Mouse (Mus musculus) neural tube, embryonic 15.5 days (tissue): Measurements from ENCODE around the gene Bcl2a1d. TPM values are rescaled to one million over a fixed set of nuclear protein-coding genes. Genes with fewer than 3 reads are reported as not detected.
"Not testable (repeated sequence)": the region's sequence is repeated elsewhere in the genome, so short reads cannot be mapped to it uniquely, and the experiment has no call there.

Experiments
- ATAC-seq: fragments of 200-750 bp; cut with Nextera tagmentation; 2 replicates; pipeline ENCODE4 v1.8.0; 2017; ENCODE audit warnings: mild to moderate bottlenecking, moderate TSS enrichment, moderate library complexity; ENCODE audit not compliant: low FRiP score
- H3K27ac ChIP-seq: fragments of 300-500 bp; sonication (generic); replicated peaks from 2 replicates; pipeline ENCODE4 v1.5.1; 2015; ENCODE audit warnings: mild to moderate bottlenecking, inconsistent platforms
- H3K27me3 ChIP-seq: fragments of 300-500 bp; sonication (generic); replicated peaks from 2 replicates; pipeline ENCODE4 v1.6.1; 2015; ENCODE audit warnings: inconsistent platforms
- H3K36me3 ChIP-seq: fragments of 300-500 bp; sonication (generic); 2 replicates; pipeline ENCODE4 v1.6.1; 2015; ENCODE audit warnings: inconsistent platforms
- H3K4me1 ChIP-seq: fragments of 300-500 bp; sonication (generic); 2 replicates; pipeline ENCODE4 v1.6.1; 2015; ENCODE audit warnings: inconsistent platforms
- H3K4me2 ChIP-seq: fragments of 300-500 bp; sonication (generic); 2 replicates; pipeline ENCODE4 v1.6.1; 2015; ENCODE audit warnings: inconsistent platforms, mild to moderate bottlenecking, moderate library complexity
- H3K4me3 ChIP-seq: fragments of 300-500 bp; sonication (generic); replicated peaks from 2 replicates; pipeline ENCODE4 v1.5.1; 2015; ENCODE audit warnings: mild to moderate bottlenecking, inconsistent platforms
- H3K9ac ChIP-seq: fragments of 300-500 bp; sonication (generic); replicated peaks from 2 replicates; pipeline ENCODE4 v1.6.1; 2015; ENCODE audit warnings: mild to moderate bottlenecking, inconsistent platforms
- H3K9me3 ChIP-seq: fragments of 300-500 bp; sonication (generic); replicated peaks from 2 replicates; pipeline ENCODE4 v1.6.1; 2016; ENCODE audit warnings: inconsistent platforms
- WGBS: fragments of 180-500 bp; shearing (Covaris S2); methylation state at CpG from one replicate; pipeline ENCODE4 v1.1.7; 2015; ENCODE audit warnings: mixed read lengths; 5-methylcytosine and 5-hydroxymethylcytosine counted together
- polyA plus RNA-seq: library from polyadenylated mRNA; unstranded; fragments of >200 nt; fragmentation: Nextera tagmentation; extraction: Ambion mirVana; gene quantifications from 2 replicates; pipeline ENCODE4 v1.2.1, GENCODE M21; 2015

The Bcl2a1d gene
- polyA plus RNA-seq, 1 experiment from 2014 or later, result not detected

DNA sequence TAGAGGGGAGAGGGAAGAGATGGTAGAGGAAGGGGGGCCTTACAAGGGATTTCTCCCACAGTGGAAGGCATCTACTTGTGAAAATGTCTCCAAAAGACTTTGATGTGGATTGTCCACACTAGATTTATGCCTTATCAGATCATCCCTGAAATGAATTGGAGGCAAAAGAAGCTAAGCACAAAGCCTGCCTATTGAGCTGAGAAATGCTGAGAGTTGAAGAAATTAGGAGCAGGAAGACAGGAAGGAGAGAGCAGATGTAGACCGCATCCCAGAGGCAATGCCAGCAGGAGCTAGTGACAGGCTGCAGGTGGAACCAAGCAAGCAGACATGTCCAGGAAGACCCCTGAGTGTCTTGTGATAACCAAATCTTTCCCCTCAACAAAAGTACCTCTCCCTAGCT is 45.0 kb downstream of the Bcl2a1d start:
- H3K9ac ChIP-seq, H3K27ac ChIP-seq, H3K36me3 ChIP-seq, H3K9me3 ChIP-seq, H3K4me3 ChIP-seq, H3K27me3 ChIP-seq, H3K4me1 ChIP-seq, H3K4me2 ChIP-seq, ATAC-seq: not testable (repeated sequence)
- 80% methylated on average over 1 of the region's 1 CpGs for WGBS

Other genes with a start within 250 kb of the Bcl2a1d start
- 66.7 and 73.3 TPM in 2 replicates for gene Syncrip, start 249.3 kb downstream of the Bcl2a1d start, polyA plus RNA-seq
- 19.9 and 21.4 TPM in 2 replicates for gene Zfp949, start 183.9 kb downstream of the Bcl2a1d start, polyA plus RNA-seq
- gene Trim43a, start 151.0 kb downstream of the Bcl2a1d start, polyA plus RNA-seq, result 0.08 and 0.20 TPM in 2 replicates
- gene Mthfsl, start 11.6 kb downstream of the Bcl2a1d start, polyA plus RNA-seq, result 45.0 and 50.2 TPM in 2 replicates
- gene Trim43c, start 107.2 kb upstream of the Bcl2a1d start, polyA plus RNA-seq, result 0.10 TPM in 1 of 2 replicates, not detected in the other
- gene Bcl2a1a, start 225.0 kb upstream of the Bcl2a1d start, polyA plus RNA-seq, result 0.32 and 0.87 TPM in 2 replicates